Mouse (Mus musculus): Measurements from ENCODE around the gene Zfp57.

DNA sequence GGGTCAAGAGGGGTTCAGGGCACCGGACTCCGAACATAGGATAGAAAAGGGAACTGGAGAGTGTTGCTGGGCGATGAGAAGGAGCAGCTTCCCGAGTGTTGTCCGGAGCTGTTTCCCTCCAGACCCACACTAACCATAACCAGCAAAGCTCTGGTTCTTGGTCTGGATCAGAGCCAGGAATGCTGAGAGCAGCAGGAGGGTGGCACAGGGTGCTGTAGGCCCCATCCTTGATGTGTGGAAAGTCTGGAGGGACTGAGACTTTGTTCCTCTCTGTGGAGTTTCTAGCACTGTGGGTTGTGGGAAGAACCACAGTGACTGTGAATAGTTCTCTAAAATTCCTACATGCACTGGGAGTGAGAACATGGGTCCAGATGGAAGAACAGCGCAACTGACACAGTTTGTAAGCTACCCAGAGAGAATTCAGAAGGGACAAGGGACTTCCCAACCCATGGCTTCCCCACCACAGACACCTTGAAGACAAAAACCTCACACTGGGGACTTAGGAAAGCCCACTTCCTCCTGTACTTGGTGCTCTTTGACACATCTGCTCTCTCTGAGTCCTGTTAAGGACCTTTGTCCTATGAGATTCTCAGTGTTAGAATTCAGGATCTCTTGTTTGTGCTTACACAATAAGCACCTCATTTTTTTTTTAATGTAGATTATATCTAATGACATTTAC is 29.7 kb upstream of the Zfp57 start:
- no peak for TF ChIP-seq CTCF (IDR thresholded peaks at IDR 0.05; ENCODE audit: control insufficient read depth, insufficient read depth, insufficient replicate concordance, low read depth, low read length)
- no peak for TF ChIP-seq POLR2A (IDR thresholded peaks at IDR 0.05; ENCODE audit: control insufficient read depth, low read depth, low read length)
